Comparison of ENCODE assay signal across 13 mouse cellular contexts in genomic region chr13:118480237-118480636, GRCm38 (mm10).
"Had no signal": no experiment of that assay in that cellular context is flagged by ENCODE, and none has a peak within 500 bp of the region (broad histone marks: within the 10 kb centered on the region; RNA-seq: fewer than 3 reads in every experiment).

No protein-coding gene starts in this region.

- ATAC-seq: liver, postnatal 0 days; lung, postnatal 0 days; midbrain, embryonic 13.5 days; midbrain, embryonic 15.5 days had no signal

- DNase-seq: liver, postnatal 0 days; lung, adult 2 months; lung, postnatal 14 days; lung, postnatal 36 days; right cerebral cortex, postnatal 25 days; right cerebral cortex, postnatal 4 days; spleen, adult 18-20 months; thymus, adult 2 months; thymus, postnatal 25 days; thymus, postnatal 4 days had no signal
